Mouse (Mus musculus): ENCODE results near the gene Fes. TPM values are rescaled to one million over a fixed set of nuclear protein-coding genes. Genes with fewer than 3 reads are reported as not detected.
"Not testable (repeated sequence)": the region's sequence is repeated elsewhere in the genome, so short reads cannot be mapped to it uniquely, and the experiment has no call there.

Fes gene
- polyA plus RNA-seq, 1 experiment: 52.8 TPM

GRCm38 (mm10) chr7:80400571-80400970, 12.8 kb upstream of the Fes start:
- WGBS: 88% methylated on average over 6 of the region's 6 CpGs
- TF ChIP-seq POLR2A (IDR thresholded peaks at IDR 0.05; ENCODE audit: low read depth, low read length): no peak
- no peak for TF ChIP-seq CTCF (IDR thresholded peaks at IDR 0.05; ENCODE audit: extremely low read depth, insufficient read depth, insufficient read length, insufficient replicate concordance)
- peaks cover 11% of the 10 kb centered on the region for H3K36me3 ChIP-seq (ENCODE audit: control insufficient read depth, insufficient read depth, low read length)
- peaks cover 14% of the 10 kb centered on the region for H3K4me1 ChIP-seq (ENCODE audit: control insufficient read depth, insufficient read depth, insufficient read length)
- H3K27me3 ChIP-seq (ENCODE audit: control insufficient read depth, insufficient read depth, low read length): peaks cover 3% of the 10 kb centered on the region
- H3K27ac ChIP-seq (ENCODE audit: insufficient read depth, low read length): no peak overlapping the region
- H3K4me3 ChIP-seq (ENCODE audit: extremely low read depth, insufficient read depth, insufficient read length): no peak overlapping the region
- DNase-seq (ENCODE audit: low read depth in 1 of 2, low spot score in 2 of 2): no peak

GRCm38 (mm10) chr7:80400099-80400498, 12.4 kb upstream of the Fes start:
- Histone ChIP-seq H3K36me3 (ENCODE audit: control insufficient read depth, insufficient read depth, low read length) (peaks cover 14% of the 10 kb centered on the region), H3K4me1 (ENCODE audit: control insufficient read depth, insufficient read depth, insufficient read length) (peaks cover 14% of the 10 kb centered on the region), H3K4me3 (ENCODE audit: extremely low read depth, insufficient read depth, insufficient read length) (no peak overlapping the region), H3K27me3 (ENCODE audit: control insufficient read depth, insufficient read depth, low read length) (peaks cover 3% of the 10 kb centered on the region), H3K27ac (ENCODE audit: insufficient read depth, low read length) (no peak overlapping the region)
- 68% methylated on average over 5 of the region's 5 CpGs for WGBS
- DNase-seq (ENCODE audit: low read depth in 1 of 2, low spot score in 2 of 2): no peak
- no peak for TF ChIP-seq CTCF (IDR thresholded peaks at IDR 0.05; ENCODE audit: extremely low read depth, insufficient read depth, insufficient read length, insufficient replicate concordance)
- no peak for TF ChIP-seq POLR2A (IDR thresholded peaks at IDR 0.05; ENCODE audit: low read depth, low read length)

GRCm38 (mm10) chr7:80398654-80399444, 11.1 kb upstream of the Fes start:
- no peak overlapping the region for H3K4me3 ChIP-seq (ENCODE audit: extremely low read depth, insufficient read depth, insufficient read length)
- H3K36me3 ChIP-seq (ENCODE audit: control insufficient read depth, insufficient read depth, low read length): peaks cover 16% of the 10 kb centered on the region
- TF ChIP-seq POLR2A (IDR thresholded peaks at IDR 0.05; ENCODE audit: low read depth, low read length): no peak
- TF ChIP-seq CTCF (IDR thresholded peaks at IDR 0.05; ENCODE audit: extremely low read depth, insufficient read depth, insufficient read length, insufficient replicate concordance): no peak
- WGBS: 90% methylated on average over 9 of the region's 9 CpGs
- H3K27me3 ChIP-seq (ENCODE audit: control insufficient read depth, insufficient read depth, low read length): peaks cover 3% of the 10 kb centered on the region
- peaks cover 14% of the 10 kb centered on the region for H3K4me1 ChIP-seq (ENCODE audit: control insufficient read depth, insufficient read depth, insufficient read length)
- DNase-seq (ENCODE audit: low read depth in 1 of 2, low spot score in 2 of 2): no peak
- no peak overlapping the region for H3K27ac ChIP-seq (ENCODE audit: insufficient read depth, low read length)

- DNase-seq (ENCODE audit: low read depth in 1 of 2, low spot score in 2 of 2): no peak
- Histone ChIP-seq H3K27me3 (ENCODE audit: control insufficient read depth, insufficient read depth, low read length) (peaks cover 2% of the 10 kb centered on the region), H3K36me3 (ENCODE audit: control insufficient read depth, insufficient read depth, low read length) (peaks cover 18% of the 10 kb centered on the region), H3K4me1 (ENCODE audit: control insufficient read depth, insufficient read depth, insufficient read length) (peaks cover 14% of the 10 kb centered on the region), H3K27ac (ENCODE audit: insufficient read depth, low read length) (no peak overlapping the region), H3K4me3 (ENCODE audit: extremely low read depth, insufficient read depth, insufficient read length) (no peak overlapping the region)
- TF ChIP-seq POLR2A (IDR thresholded peaks at IDR 0.05; ENCODE audit: low read depth, low read length): no peak
- no peak for TF ChIP-seq CTCF (IDR thresholded peaks at IDR 0.05; ENCODE audit: extremely low read depth, insufficient read depth, insufficient read length, insufficient replicate concordance)
- WGBS: 97% methylated on average over 9 of the region's 9 CpGs
Observed at GRCm38 (mm10) chr7:80397986-80398385, 10.2 kb upstream of the Fes start.

- H3K4me1 ChIP-seq (ENCODE audit: control insufficient read depth, insufficient read depth, insufficient read length): peaks cover 10% of the 10 kb centered on the region; the same call in 1 of the 2 replicates
- WGBS: 84% methylated on average over 4 of the region's 4 CpGs
- H3K27ac ChIP-seq (ENCODE audit: insufficient read depth, low read length); H3K4me3 ChIP-seq (ENCODE audit: extremely low read depth, insufficient read depth, insufficient read length); DNase-seq (ENCODE audit: low read depth in 1 of 2, low spot score in 2 of 2); H3K27me3 ChIP-seq (ENCODE audit: control insufficient read depth, insufficient read depth, low read length): not testable (repeated sequence)
- peaks cover 34% of the 10 kb centered on the region for H3K36me3 ChIP-seq (ENCODE audit: control insufficient read depth, insufficient read depth, low read length)
Observed at GRCm38 (mm10) chr7:80396427-80396826, 8.7 kb upstream of the Fes start.

GRCm38 (mm10) chr7:80394600-80394999, 6.9 kb upstream of the Fes start:
- Histone ChIP-seq H3K27me3 (ENCODE audit: control insufficient read depth, insufficient read depth, low read length) (no peaks in the 10 kb centered on the region), H3K36me3 (ENCODE audit: control insufficient read depth, insufficient read depth, low read length) (peaks cover 41% of the 10 kb centered on the region), H3K27ac (ENCODE audit: insufficient read depth, low read length) (no peak overlapping the region), H3K4me3 (ENCODE audit: extremely low read depth, insufficient read depth, insufficient read length) (no peak overlapping the region), H3K4me1 (ENCODE audit: control insufficient read depth, insufficient read depth, insufficient read length) (no peaks in the 10 kb centered on the region)
- TF ChIP-seq POLR2A (IDR thresholded peaks at IDR 0.05; ENCODE audit: low read depth, low read length): no peak
- TF ChIP-seq CTCF (IDR thresholded peaks at IDR 0.05; ENCODE audit: extremely low read depth, insufficient read depth, insufficient read length, insufficient replicate concordance): no peak
- no peak for DNase-seq (ENCODE audit: low read depth in 1 of 2, low spot score in 2 of 2)
- 86% methylated on average over 4 of the region's 4 CpGs for WGBS

GRCm38 (mm10) chr7:80392119-80392518, 4.4 kb upstream of the Fes start:
- TF ChIP-seq POLR2A (IDR thresholded peaks at IDR 0.05; ENCODE audit: low read depth, low read length): no peak
- no peak for TF ChIP-seq CTCF (IDR thresholded peaks at IDR 0.05; ENCODE audit: extremely low read depth, insufficient read depth, insufficient read length, insufficient replicate concordance)
- WGBS: 95% methylated on average over 15 of the region's 15 CpGs
- Histone ChIP-seq H3K4me3 (ENCODE audit: extremely low read depth, insufficient read depth, insufficient read length) (no peak overlapping the region), H3K27me3 (ENCODE audit: control insufficient read depth, insufficient read depth, low read length) (no peaks in the 10 kb centered on the region), H3K4me1 (ENCODE audit: control insufficient read depth, insufficient read depth, insufficient read length) (no peaks in the 10 kb centered on the region; the same call in 1 of the 2 replicates), H3K27ac (ENCODE audit: insufficient read depth, low read length) (no peak overlapping the region), H3K36me3 (ENCODE audit: control insufficient read depth, insufficient read depth, low read length) (peaks cover 37% of the 10 kb centered on the region)
- DNase-seq (ENCODE audit: low read depth in 1 of 2, low spot score in 2 of 2): no peak

Data from spleen, adult 2 months (tissue).